Mouse (Mus musculus): Measurements from ENCODE around the gene Ubl5.

GRCm38 (mm10) chr9:20653859-20654258 lies 11.2 kb downstream of the Ubl5 start:
- TF ChIP-seq POLR2A (IDR thresholded peaks at IDR 0.05; ENCODE audit: low read depth, low read length) (no peak), CTCF (conservative IDR thresholded peaks at IDR 0.05; ENCODE audit: insufficient read depth, insufficient read length, low read depth, low read length) (no peak)
